Mouse (Mus musculus) forebrain, embryonic 12.5 days (tissue): Measurements from ENCODE around the gene Rnf182. TPM values are rescaled to one million over a fixed set of nuclear protein-coding genes. Genes with fewer than 3 reads are reported as not detected.

Source experiments
- ATAC-seq: fragments of 200-750 bp; cut with Nextera tagmentation; 2 replicates; pipeline ENCODE4 v1.8.0; 2017; ENCODE audit warnings: moderate TSS enrichment; ENCODE audit not compliant: low FRiP score
- H3K27ac ChIP-seq: fragments of 300-500 bp; sonication (generic); 2 replicates; pipeline ENCODE4 v1.5.1; 2016; ENCODE audit warnings: mild to moderate bottlenecking
- H3K27me3 ChIP-seq: fragments of 300-500 bp; sonication (generic); 2 replicates; pipeline ENCODE4 v1.6.1; 2016; ENCODE audit warnings: mild to moderate bottlenecking
- H3K36me3 ChIP-seq: fragments of 300-500 bp; sonication (generic); replicated peaks from 2 replicates; pipeline ENCODE4 v1.6.1; 2016; ENCODE audit warnings: mild to moderate bottlenecking
- H3K4me1 ChIP-seq: fragments of 300-500 bp; sonication (generic); 2 replicates; pipeline ENCODE4 v1.6.1; 2016
- H3K4me2 ChIP-seq: fragments of 300-500 bp; sonication (generic); 2 replicates; pipeline ENCODE4 v1.6.1; 2016; ENCODE audit warnings: mild to moderate bottlenecking, moderate library complexity
- H3K4me3 ChIP-seq: fragments of 300-500 bp; sonication (generic); replicated peaks from 2 replicates; pipeline ENCODE4 v1.5.1; 2016; ENCODE audit warnings: mild to moderate bottlenecking
- H3K9ac ChIP-seq: fragments of 300-500 bp; sonication (generic); 2 replicates; pipeline ENCODE4 v1.6.1; 2016; ENCODE audit warnings: mild to moderate bottlenecking
- H3K9me3 ChIP-seq: fragments of 300-500 bp; sonication (generic); 2 replicates; pipeline ENCODE4 v1.6.1; 2016
- WGBS: fragments of 180-500 bp; shearing (Covaris S2); methylation state at CpG from one replicate; pipeline ENCODE4 v1.1.7; 2016; 5-methylcytosine and 5-hydroxymethylcytosine counted together
- polyA plus RNA-seq: library from polyadenylated mRNA; unstranded; fragments of >200 nt; fragmentation: Nextera tagmentation; extraction: Ambion mirVana; gene quantifications from 2 replicates; pipeline ENCODE4 v1.2.1, GENCODE M21; 2016

The Rnf182 gene
- polyA plus RNA-seq = 17.0 and 18.7 TPM in 2 replicates

- Histone ChIP-seq H3K27me3 (0 out of 2 replicates have a peak, but pooled peaks cover 12% of the 10 kb centered on the region), H3K27ac (peak within 1 kb of the TSS; percentile 65), H3K9me3 (no peaks in the 10 kb centered on the region), H3K36me3 (no peaks in the 10 kb centered on the region), H3K4me2 (peak within 1 kb of the TSS; percentile 84), H3K4me1 (peaks cover 29% of the 10 kb centered on the region), H3K4me3 (peak within 1 kb of the TSS; percentile 79), H3K9ac (peak within 1 kb of the TSS; percentile 84)
- under 1% methylated on average over 52 of the region's 58 CpGs for WGBS
- peak; percentile 95 for ATAC-seq
Observed at GRCm38 (mm10) chr13:43615577-43616254, at the start of gene Rnf182. Gene Rnf182 (plus strand): TSS chr13:43615710.

GRCm38 (mm10) chr13:43566184-43566583 lies 49.3 kb upstream of the Rnf182 start:
- Histone ChIP-seq H3K36me3 (no peaks in the 10 kb centered on the region), H3K9ac (no peak overlapping the region), H3K9me3 (peaks cover 3% of the 10 kb centered on the region; the same call in 1 of the 2 replicates), H3K27ac (no peak overlapping the region), H3K4me2 (no peak overlapping the region), H3K4me3 (no peak overlapping the region), H3K27me3 (0 out of 2 replicates have a peak, but pooled peaks cover 13% of the 10 kb centered on the region), H3K4me1 (peaks cover 14% of the 10 kb centered on the region)
- ATAC-seq = no peak
- WGBS = 91% methylated on average over 8 of the region's 8 CpGs

DNA sequence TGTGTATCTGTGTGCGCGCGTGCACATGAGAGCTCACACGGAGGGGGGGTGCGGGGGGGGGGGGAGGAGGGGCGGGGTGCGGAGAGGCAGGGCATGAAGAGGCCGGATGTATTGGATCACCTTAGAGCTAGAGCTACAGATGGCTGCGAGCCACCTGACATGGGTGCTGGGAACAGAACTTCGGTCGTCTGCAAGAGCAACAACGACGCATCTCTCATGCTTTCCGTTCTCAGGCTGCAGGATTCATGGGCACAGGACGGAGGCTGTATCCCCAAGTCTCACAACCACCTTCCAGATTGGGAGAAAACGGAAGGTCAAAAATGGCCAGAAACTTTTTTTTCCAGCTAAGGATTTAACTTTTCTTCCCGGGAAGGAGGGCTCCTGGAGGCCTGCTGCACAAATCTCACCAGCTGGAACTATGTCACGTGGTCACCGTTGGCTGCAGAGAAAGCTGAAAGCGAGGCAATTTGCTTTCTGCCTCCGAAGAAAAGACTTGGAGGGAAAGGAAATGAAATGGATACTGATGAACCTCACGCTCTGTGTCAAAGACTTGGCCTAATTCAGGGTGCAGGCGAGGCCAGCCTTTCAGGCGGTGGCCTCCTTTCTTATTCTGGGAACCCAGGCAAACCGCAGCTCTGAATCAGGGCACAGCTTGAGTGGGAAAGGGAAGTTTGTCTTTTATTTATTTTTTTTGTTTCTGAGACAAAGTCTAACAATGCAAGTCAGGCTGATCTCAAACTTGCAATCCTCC lies 48.2 kb upstream of the Rnf182 start:
- Histone ChIP-seq H3K9me3 (peaks cover 6% of the 10 kb centered on the region; the same call in 1 of the 2 replicates), H3K4me1 (peaks cover 11% of the 10 kb centered on the region), H3K27me3 (0 out of 2 replicates have a peak, but pooled peaks cover 12% of the 10 kb centered on the region), H3K27ac (peak overlapping the region; percentile 21; the same call in 1 of the 2 replicates), H3K36me3 (no peaks in the 10 kb centered on the region), H3K9ac (no peak overlapping the region), H3K4me3 (no peak overlapping the region), H3K4me2 (no peak overlapping the region)
- WGBS = 61% methylated on average over 24 of the region's 25 CpGs
- ATAC-seq = 0 out of 2 replicates have a peak, but pooled peaks have one; percentile 36

GRCm38 (mm10) chr13:43573979-43574378 lies 41.5 kb upstream of the Rnf182 start:
- Histone ChIP-seq H3K27ac (no peak overlapping the region), H3K9ac (no peak overlapping the region), H3K9me3 (peaks cover 6% of the 10 kb centered on the region; the same call in 1 of the 2 replicates), H3K4me2 (no peak overlapping the region), H3K4me1 (no peaks in the 10 kb centered on the region), H3K27me3 (no peaks in the 10 kb centered on the region), H3K36me3 (no peaks in the 10 kb centered on the region), H3K4me3 (no peak overlapping the region)
- ATAC-seq = no peak
- 83% methylated on average over 2 of the region's 2 CpGs for WGBS

- no peak for ATAC-seq
- H3K27me3 ChIP-seq = 0 out of 2 replicates have a peak, but pooled peaks cover 5% of the 10 kb centered on the region
- WGBS = 94% methylated on average over 5 of the region's 5 CpGs
Observed at GRCm38 (mm10) chr13:43575431-43575830, 40.1 kb upstream of the Rnf182 start.

GRCm38 (mm10) chr13:43577254-43577653 lies 38.3 kb upstream of the Rnf182 start:
- 68% methylated on average over 5 of the region's 5 CpGs for WGBS
- H3K36me3 ChIP-seq = no peaks in the 10 kb centered on the region
- H3K4me3 ChIP-seq = no peak overlapping the region
- H3K4me1 ChIP-seq = peaks cover 3% of the 10 kb centered on the region; the same call in 1 of the 2 replicates
- no peak overlapping the region for H3K9ac ChIP-seq
- no peaks in the 10 kb centered on the region for H3K9me3 ChIP-seq
- ATAC-seq = no peak
- no peak overlapping the region for H3K27ac ChIP-seq
- H3K4me2 ChIP-seq = no peak overlapping the region
- H3K27me3 ChIP-seq = 0 out of 2 replicates have a peak, but pooled peaks cover 5% of the 10 kb centered on the region

More at GRCm38 (mm10) chr13:43575431-43575830, 40.1 kb upstream of the Rnf182 start:
- Histone ChIP-seq H3K9ac (no peak overlapping the region), H3K9me3 (peaks cover 6% of the 10 kb centered on the region; the same call in 1 of the 2 replicates), H3K4me3 (no peak overlapping the region), H3K4me1 (peaks cover 3% of the 10 kb centered on the region; the same call in 1 of the 2 replicates), H3K27ac (no peak overlapping the region), H3K36me3 (no peaks in the 10 kb centered on the region), H3K4me2 (no peak overlapping the region)

DNA sequence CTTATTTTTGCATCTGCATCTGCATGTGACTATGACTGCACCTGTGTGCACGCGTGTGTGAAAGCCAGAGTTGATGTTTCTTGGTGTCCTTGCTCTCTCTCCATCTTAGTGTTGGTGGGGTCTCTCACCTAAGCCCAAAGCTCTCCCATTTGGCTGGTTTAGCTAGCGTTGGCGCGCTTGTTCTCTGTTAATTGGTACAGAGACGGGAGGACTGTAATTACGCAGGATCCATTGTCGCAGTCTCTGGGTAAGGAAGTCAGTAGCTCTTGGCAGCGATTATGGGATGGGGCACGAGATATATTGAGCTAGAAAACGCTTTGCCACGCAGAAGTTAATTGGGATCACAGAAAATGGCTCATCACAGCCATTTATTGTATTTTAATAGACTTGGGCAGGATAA lies 37.7 kb upstream of the Rnf182 start:
- 78% methylated on average over 12 of the region's 12 CpGs for WGBS
- 0 out of 2 replicates have a peak, but pooled peaks cover 5% of the 10 kb centered on the region for H3K27me3 ChIP-seq
- ATAC-seq = no peak
- H3K4me3 ChIP-seq = no peak overlapping the region
- H3K9me3 ChIP-seq = no peaks in the 10 kb centered on the region
- H3K4me2 ChIP-seq = no peak overlapping the region
- peaks cover 4% of the 10 kb centered on the region for H3K4me1 ChIP-seq
- H3K27ac ChIP-seq = no peak overlapping the region
- H3K36me3 ChIP-seq = no peaks in the 10 kb centered on the region
- H3K9ac ChIP-seq = no peak overlapping the region

GRCm38 (mm10) chr13:43579740-43580139 lies 35.8 kb upstream of the Rnf182 start:
- 21% methylated on average over 18 of the region's 18 CpGs for whole genome bisulfite sequencing
- Histone ChIP-seq H3K4me1 (peaks cover 8% of the 10 kb centered on the region), H3K27ac (no peak overlapping the region), H3K4me2 (no peak overlapping the region), H3K9ac (no peak overlapping the region), H3K9me3 (no peaks in the 10 kb centered on the region), H3K4me3 (no peak overlapping the region), H3K27me3 (0 out of 2 replicates have a peak, but pooled peaks cover 5% of the 10 kb centered on the region), H3K36me3 (no peaks in the 10 kb centered on the region)
- no peak for ATAC-seq

- Histone ChIP-seq H3K36me3 (no peaks in the 10 kb centered on the region), H3K9me3 (no peaks in the 10 kb centered on the region), H3K27me3 (0 out of 2 replicates have a peak, but pooled peaks cover 5% of the 10 kb centered on the region), H3K27ac (no peak overlapping the region), H3K4me1 (peaks cover 12% of the 10 kb centered on the region), H3K4me2 (no peak overlapping the region), H3K9ac (no peak overlapping the region), H3K4me3 (no peak overlapping the region)
- WGBS = 92% methylated on average over 5 of the region's 5 CpGs
- no peak for ATAC-seq
Observed at GRCm38 (mm10) chr13:43580661-43581060, 34.8 kb upstream of the Rnf182 start.

GRCm38 (mm10) chr13:43582961-43583360 lies 32.5 kb upstream of the Rnf182 start:
- H3K4me3 ChIP-seq = peak overlapping the region; percentile 19

DNA sequence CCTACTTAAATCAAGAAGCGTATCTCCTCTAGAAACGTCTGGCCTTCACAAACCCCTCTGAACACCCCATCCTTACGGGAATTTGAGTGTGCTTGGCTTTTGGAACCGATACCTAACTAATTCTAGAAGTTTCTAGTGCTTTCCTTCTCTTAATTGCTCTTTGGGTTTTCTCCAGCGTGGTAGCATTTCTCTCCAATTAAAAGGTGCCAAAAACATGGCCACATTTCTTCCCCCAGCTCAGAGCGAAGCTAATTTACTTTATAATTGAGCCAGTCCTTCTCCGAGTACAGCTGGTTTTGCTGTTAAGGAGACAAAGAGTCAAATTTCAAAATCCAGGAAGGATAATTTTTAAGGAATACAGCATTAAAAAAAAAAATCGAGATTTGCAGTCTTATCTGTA lies 32.0 kb upstream of the Rnf182 start:
- no peaks in the 10 kb centered on the region for H3K9me3 ChIP-seq
- ATAC-seq = no peak
- no peaks in the 10 kb centered on the region for H3K36me3 ChIP-seq
- no peak overlapping the region for H3K27ac ChIP-seq
- 0 out of 2 replicates have a peak, but pooled peaks cover 5% of the 10 kb centered on the region for H3K27me3 ChIP-seq
- no peak overlapping the region for H3K9ac ChIP-seq
- H3K4me3 ChIP-seq = no peak overlapping the region
- H3K4me2 ChIP-seq = peak overlapping the region; percentile 30; the same call in 1 of the 2 replicates
- H3K4me1 ChIP-seq = peaks cover 12% of the 10 kb centered on the region
- WGBS = 62% methylated on average over 8 of the region's 8 CpGs

More at GRCm38 (mm10) chr13:43582961-43583360, 32.5 kb upstream of the Rnf182 start:
- 0 out of 2 replicates have a peak, but pooled peaks cover 5% of the 10 kb centered on the region for H3K27me3 ChIP-seq
- 0 out of 2 replicates have a peak, but pooled peaks have one; percentile 6 for ATAC-seq
- 29% methylated on average over 16 of the region's 16 CpGs for WGBS
- peak overlapping the region; percentile 30 for H3K4me2 ChIP-seq
- H3K27ac ChIP-seq = no peak overlapping the region
- peaks cover 12% of the 10 kb centered on the region for H3K4me1 ChIP-seq
- H3K9me3 ChIP-seq = no peaks in the 10 kb centered on the region
- no peak overlapping the region for H3K9ac ChIP-seq
- no peaks in the 10 kb centered on the region for H3K36me3 ChIP-seq

- Histone ChIP-seq H3K4me1 (peaks cover 9% of the 10 kb centered on the region), H3K4me3 (no peak overlapping the region), H3K9ac (no peak overlapping the region), H3K27ac (no peak overlapping the region), H3K4me2 (no peak overlapping the region), H3K27me3 (no peaks in the 10 kb centered on the region), H3K36me3 (no peaks in the 10 kb centered on the region), H3K9me3 (no peaks in the 10 kb centered on the region)
- ATAC-seq = no peak
- 30% methylated on average over 2 of the region's 2 CpGs for WGBS
Observed at GRCm38 (mm10) chr13:43585335-43585734, 30.2 kb upstream of the Rnf182 start.
